ENCODE assay signal across 9 mouse cellular contexts in the genomic region with DNA sequence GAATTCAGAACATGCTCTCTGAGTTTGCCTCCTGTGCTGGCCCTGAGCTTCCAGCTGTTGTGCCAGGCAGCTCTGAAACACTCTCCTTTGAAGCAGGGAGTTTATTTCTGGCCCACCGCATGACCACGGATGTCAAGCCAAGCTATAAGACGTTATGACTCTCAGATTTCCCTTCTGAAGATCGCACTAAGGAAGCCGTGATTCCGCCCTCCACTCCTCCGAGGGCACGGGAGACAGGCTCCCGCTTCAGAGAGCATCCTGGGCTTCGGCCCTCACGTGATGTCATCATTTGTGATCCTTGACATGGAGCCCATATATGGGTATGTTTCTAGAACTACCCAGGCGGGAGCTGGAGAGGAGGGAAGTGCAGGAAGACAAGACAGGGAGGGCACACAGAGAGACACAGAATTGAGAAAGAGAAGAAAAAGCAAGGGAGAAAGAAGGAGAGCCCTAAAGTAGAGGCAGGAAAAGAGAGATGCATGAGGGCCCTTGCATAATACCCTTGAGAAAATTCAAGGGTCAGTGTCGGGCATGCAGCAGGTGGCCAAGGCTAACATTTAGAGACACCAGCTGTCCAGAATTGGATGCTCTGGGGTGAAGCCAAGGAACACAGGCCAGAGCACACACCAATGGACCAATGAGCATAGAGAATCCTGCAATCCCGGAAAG. TPM values are rescaled to one million over a fixed set of nuclear protein-coding genes. Genes with fewer than 3 reads are reported as not detected.
DNase-seq lines count a peak whose midpoint lies in the region; ATAC-seq and TF ChIP-seq lines count a peak whose summit lies in the region.
"Had no signal": no experiment of that assay in that cellular context is flagged by ENCODE, and none has a peak within 500 bp of the region (broad histone marks: within the 10 kb centered on the region; RNA-seq: fewer than 3 reads in every experiment).

A gene (minus strand): TSS at position 256 of the 669 bp plus-strand sequence.

- H3K36me3 ChIP-seq in intestine, postnatal 0 days (ENCODE audit: control insufficient read depth, insufficient read depth), result no peaks in the 10 kb centered on the region
- no peaks in the 10 kb centered on the region for H3K36me3 ChIP-seq in hindbrain, embryonic 11.5 days (ENCODE audit: control insufficient read depth, insufficient read depth, low read length)
- H3K36me3 ChIP-seq in neural tube, embryonic 15.5 days, result no peaks in the 10 kb centered on the region
- H3K36me3 ChIP-seq: G1E had no signal

- H3K9ac ChIP-seq in intestine, postnatal 0 days (ENCODE audit: low read depth, low read length), result 0 out of 2 replicates have a peak within 1 kb of the TSS, but pooled peaks have one; percentile 11
- H3K9ac ChIP-seq in hindbrain, embryonic 11.5 days (ENCODE audit: low read depth, low read length), result no peak within 1 kb of the TSS
- no peak within 1 kb of the TSS for H3K9ac ChIP-seq in neural tube, embryonic 15.5 days (replicated peaks)

- no peaks in the 10 kb centered on the region for H3K9me3 ChIP-seq in intestine, postnatal 0 days (ENCODE audit: control insufficient read depth)
- H3K9me3 ChIP-seq in hindbrain, embryonic 11.5 days (ENCODE audit: control insufficient read depth, low read length), result no peaks in the 10 kb centered on the region
- H3K9me3 ChIP-seq in neural tube, embryonic 15.5 days (replicated peaks), result no peaks in the 10 kb centered on the region
- H3K9me3 ChIP-seq: G1E had no signal

- peak within 1 kb of the TSS; percentile 42; the same call in 1 of the 2 replicates for H3K27ac ChIP-seq in intestine, postnatal 0 days (ENCODE audit: low read depth, low read length)
- H3K27ac ChIP-seq in hindbrain, embryonic 11.5 days (ENCODE audit: low read depth, low read length), result no peak within 1 kb of the TSS
- no peak within 1 kb of the TSS for H3K27ac ChIP-seq in neural tube, embryonic 15.5 days (replicated peaks)
- H3K27ac ChIP-seq: macrophage had no signal

- 56% methylated on average over 14 of the region's 14 CpGs for WGBS in intestine, postnatal 0 days
- 80% methylated on average over 14 of the region's 14 CpGs for WGBS in hindbrain, embryonic 11.5 days
- WGBS in neural tube, embryonic 15.5 days, result 78% methylated on average over 14 of the region's 14 CpGs

- H3K4me1 ChIP-seq in intestine, postnatal 0 days (replicated peaks; ENCODE audit: control insufficient read depth, insufficient read depth, low read length), result no peaks in the 10 kb centered on the region
- no peaks in the 10 kb centered on the region for H3K4me1 ChIP-seq in hindbrain, embryonic 11.5 days (replicated peaks; ENCODE audit: control insufficient read depth, insufficient read depth, low read length)
- H3K4me1 ChIP-seq in neural tube, embryonic 15.5 days, result peaks cover 6% of the 10 kb centered on the region; the same call in 1 of the 2 replicates

- 0 out of 2 replicates have a peak, but pooled peaks have one; percentile 33 for ATAC-seq in intestine, postnatal 0 days
- ATAC-seq in hindbrain, embryonic 11.5 days (ENCODE audit: low FRiP score), result no peak
- ATAC-seq in neural tube, embryonic 15.5 days (ENCODE audit: low FRiP score), result no peak

- no peak for TF ChIP-seq CTCF in intestine, postnatal 0 days (IDR thresholded peaks at IDR 0.05; ENCODE audit: low read depth)

- H3K4me3 ChIP-seq in intestine, postnatal 0 days (ENCODE audit: low read depth, low read length), result peak within 1 kb of the TSS; percentile 14; the same call in 1 of the 2 replicates
- H3K4me3 ChIP-seq in hindbrain, embryonic 11.5 days (ENCODE audit: low read depth, low read length), result no peak within 1 kb of the TSS
- H3K4me3 ChIP-seq in neural tube, embryonic 15.5 days (replicated peaks), result no peak within 1 kb of the TSS

- H3K27me3 ChIP-seq in intestine, postnatal 0 days (replicated peaks; ENCODE audit: control insufficient read depth, insufficient read depth, low read length), result no peaks in the 10 kb centered on the region
- no peaks in the 10 kb centered on the region for H3K27me3 ChIP-seq in hindbrain, embryonic 11.5 days (ENCODE audit: control insufficient read depth, insufficient read depth, low read length)
- H3K27me3 ChIP-seq in neural tube, embryonic 15.5 days (replicated peaks), result no peaks in the 10 kb centered on the region

- DNase-seq in urinary bladder, adult 2 months (ENCODE audit: low spot score), result no peak
- DNase-seq in urinary bladder, postnatal 25 days (ENCODE audit: low spot score), result no peak
- DNase-seq in heart, adult 9 months (ENCODE audit: low spot score in 2 of 2), result peak; percentile 74 to 80
- DNase-seq in liver, result no peak
- DNase-seq in hindbrain, embryonic 11.5 days (ENCODE audit: low spot score), result no peak

- peak within 1 kb of the TSS; percentile 27; the same call in 1 of the 2 replicates for H3K4me2 ChIP-seq in intestine, postnatal 0 days (replicated peaks; ENCODE audit: low read depth)
- no peak within 1 kb of the TSS for H3K4me2 ChIP-seq in hindbrain, embryonic 11.5 days (replicated peaks; ENCODE audit: low read depth, low read length)
- no peak within 1 kb of the TSS for H3K4me2 ChIP-seq in neural tube, embryonic 15.5 days

RNA-seq across cellular contexts. Expression of the gene that starts here (rescaled TPM):
- 46.8 and 55.6 TPM in 2 replicates for polyA plus RNA-seq in urinary bladder, adult 2 months (2012; rRNA removed)
- 15.1 and 18.5 TPM in 2 replicates for polyA plus RNA-seq in intestine, postnatal 0 days (2015; fragmentation: Nextera tagmentation; extraction: Ambion mirVana)
- 0.54 and 1.0 TPM in 2 replicates for polyA plus RNA-seq in hindbrain, embryonic 11.5 days (2014; fragmentation: Nextera tagmentation; extraction: Ambion mirVana)
- polyA plus RNA-seq in neural tube, embryonic 15.5 days (2015; fragmentation: Nextera tagmentation; extraction: Ambion mirVana), result 2.1 and 3.3 TPM in 2 replicates
- polyA plus RNA-seq: G1E had no signal

Comparison
In these comparisons a context has a peak if more than half of its experiments do, and no peak if none do; other contexts are left out.
1. DNase-seq: peak in heart, adult 9 months (2 of 2); none in urinary bladder, adult 2 months (single experiment), urinary bladder, postnatal 25 days (single experiment), liver (single experiment) and hindbrain, embryonic 11.5 days (single experiment).